Mouse (Mus musculus): Measurements from ENCODE around the gene Mindy4b-ps. TPM values are rescaled to one million over a fixed set of nuclear protein-coding genes. Genes with fewer than 3 reads are reported as not detected.

The Mindy4b-ps gene
- polyA plus RNA-seq, 1 experiment from 2014 or later = not detected

DNA sequence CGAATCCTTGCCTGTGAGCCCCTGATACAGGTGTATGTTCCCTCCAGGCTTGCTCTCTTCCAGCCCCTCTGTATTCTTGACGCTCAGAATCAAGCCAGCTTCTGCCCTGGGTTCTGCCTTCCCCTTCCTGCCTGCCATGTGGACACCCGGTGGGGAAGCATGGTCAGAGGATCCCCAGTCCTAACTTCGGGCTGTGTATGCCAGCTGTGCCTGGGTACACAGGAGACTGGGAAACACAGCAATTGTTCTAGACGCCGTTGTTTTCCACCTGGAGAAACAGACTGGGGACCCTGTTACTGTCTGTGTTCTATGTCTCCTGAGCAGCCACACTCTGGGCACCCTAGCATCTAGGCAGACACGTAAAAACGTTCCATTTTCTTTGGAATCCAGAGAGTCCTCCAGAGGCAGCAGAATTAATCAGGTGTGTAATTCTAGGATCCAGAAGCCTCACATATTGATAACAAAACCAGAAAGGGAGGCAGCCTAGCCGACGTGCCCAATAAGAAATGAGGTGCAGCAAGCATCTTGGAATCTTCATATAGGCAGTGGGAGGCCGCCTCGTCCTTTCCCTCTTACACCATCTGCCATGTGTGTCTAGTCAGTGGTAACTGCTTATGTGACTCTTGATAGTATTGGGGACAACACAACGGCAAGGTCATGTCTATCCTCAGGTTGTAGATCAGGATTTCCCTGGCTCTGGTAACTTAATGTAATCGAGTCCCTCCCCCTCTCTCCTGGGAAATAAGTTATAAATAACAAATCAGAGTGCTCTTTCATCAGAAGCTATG is 6.4 kb upstream of the Mindy4b-ps start:
- H3K9me3 ChIP-seq (ENCODE audit: control insufficient read depth, low read length) = no peaks in the 10 kb centered on the region
- WGBS = 70% methylated on average over 14 of the region's 14 CpGs
- H3K27me3 ChIP-seq (ENCODE audit: control insufficient read depth, insufficient read depth, low read length) = no peaks in the 10 kb centered on the region; the same call in 1 of the 2 replicates
- no peaks in the 10 kb centered on the region for H3K4me1 ChIP-seq (replicated peaks; ENCODE audit: control insufficient read depth, insufficient read depth, low read length)
- ATAC-seq (ENCODE audit: low FRiP score) (no peak), DNase-seq (ENCODE audit: low spot score) (no peak)
- no peak overlapping the region for H3K9ac ChIP-seq
- no peak overlapping the region for H3K27ac ChIP-seq
- H3K36me3 ChIP-seq (replicated peaks; ENCODE audit: control insufficient read depth, insufficient read depth) = no peaks in the 10 kb centered on the region
- H3K4me3 ChIP-seq (replicated peaks; ENCODE audit: low read length) = no peak overlapping the region
- no peak overlapping the region for H3K4me2 ChIP-seq (replicated peaks)

DNA sequence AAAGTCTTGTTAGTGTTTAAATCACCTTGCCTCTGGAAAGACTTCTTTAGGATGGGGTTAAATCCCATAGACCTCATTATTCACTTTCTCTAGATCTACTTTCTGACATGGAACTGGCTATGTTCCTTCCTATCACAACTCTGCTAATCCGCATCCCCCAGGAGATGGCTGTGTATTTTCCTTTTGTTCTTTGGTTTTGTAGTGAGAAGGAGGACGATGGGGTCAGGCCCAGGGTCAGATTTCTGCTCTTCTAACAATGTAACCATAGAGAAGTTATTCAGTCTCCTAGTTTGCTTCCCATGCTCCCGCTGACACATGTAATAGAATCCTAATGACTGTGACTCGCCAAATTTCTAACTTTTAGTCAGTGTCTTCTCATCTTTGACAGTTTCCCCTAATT is 4.2 kb upstream of the Mindy4b-ps start:
- Histone ChIP-seq H3K9ac (no peak overlapping the region), H3K27ac (no peak overlapping the region), H3K4me3 (replicated peaks; ENCODE audit: low read length) (no peak overlapping the region), H3K4me2 (replicated peaks) (no peak overlapping the region), H3K36me3 (replicated peaks; ENCODE audit: control insufficient read depth, insufficient read depth) (no peaks in the 10 kb centered on the region), H3K27me3 (ENCODE audit: control insufficient read depth, insufficient read depth, low read length) (no peaks in the 10 kb centered on the region; the same call in 1 of the 2 replicates), H3K4me1 (replicated peaks; ENCODE audit: control insufficient read depth, insufficient read depth, low read length) (no peaks in the 10 kb centered on the region), H3K9me3 (ENCODE audit: control insufficient read depth, low read length) (no peaks in the 10 kb centered on the region)
- ATAC-seq (ENCODE audit: low FRiP score) (peak; percentile 74; the same call in 1 of the 2 replicates), DNase-seq (ENCODE audit: low spot score) (peak; percentile 38)
- 4% methylated on average over 4 of the region's 4 CpGs for WGBS

DNA sequence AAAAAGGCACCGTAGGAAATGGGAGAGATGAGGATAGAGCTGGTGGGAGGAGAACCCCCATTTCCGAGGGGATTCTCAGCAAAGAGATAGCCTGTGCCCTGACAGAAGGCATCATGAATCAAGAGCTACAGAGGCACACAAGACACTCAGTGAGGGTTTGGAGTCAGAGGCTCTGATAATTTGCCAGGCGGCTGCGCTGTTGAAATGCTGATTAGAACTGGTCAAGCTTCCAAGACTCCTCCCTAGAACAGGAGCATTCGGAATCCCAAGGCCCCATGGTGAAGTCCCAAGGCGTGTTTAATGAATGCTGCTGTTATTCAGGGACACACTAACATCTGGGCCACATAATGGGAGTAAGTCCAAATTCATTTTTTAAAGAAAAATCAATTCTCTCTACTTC is 4.8 kb downstream of the Mindy4b-ps start:
- Histone ChIP-seq H3K4me1 (replicated peaks; ENCODE audit: control insufficient read depth, insufficient read depth, low read length) (no peaks in the 10 kb centered on the region), H3K27me3 (ENCODE audit: control insufficient read depth, insufficient read depth, low read length) (no peaks in the 10 kb centered on the region), H3K9me3 (ENCODE audit: control insufficient read depth, low read length) (no peaks in the 10 kb centered on the region), H3K4me2 (replicated peaks) (no peak overlapping the region), H3K27ac (no peak overlapping the region), H3K36me3 (replicated peaks; ENCODE audit: control insufficient read depth, insufficient read depth) (no peaks in the 10 kb centered on the region), H3K9ac (no peak overlapping the region), H3K4me3 (replicated peaks; ENCODE audit: low read length) (no peak overlapping the region)
- ATAC-seq (ENCODE audit: low FRiP score) (peak; percentile 22; the same call in 1 of the 2 replicates), DNase-seq (ENCODE audit: low spot score) (no peak)
- 13% methylated on average over 6 of the region's 6 CpGs for WGBS

DNA sequence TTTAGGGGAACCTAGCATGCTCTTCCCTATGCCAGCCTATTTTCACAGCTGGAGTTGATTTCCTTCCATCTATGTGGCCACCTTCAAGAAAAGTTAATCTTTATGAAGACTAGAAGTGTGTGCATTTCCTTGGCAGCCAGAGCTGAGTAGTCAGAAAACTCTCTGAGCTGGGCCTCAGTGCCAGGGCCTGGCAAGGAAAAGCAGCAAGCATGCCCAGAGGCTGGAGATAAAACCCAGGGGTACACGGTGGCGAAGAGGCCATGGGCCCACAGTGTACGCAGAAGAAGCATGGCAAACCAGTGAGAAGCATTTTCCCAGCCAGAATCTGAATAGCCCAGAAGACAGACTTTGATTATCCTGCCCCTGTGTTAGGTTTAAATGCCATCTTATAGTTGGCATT is 7.9 kb downstream of the Mindy4b-ps start:
- ATAC-seq (ENCODE audit: low FRiP score) (no peak), DNase-seq (ENCODE audit: low spot score) (no peak)
- Histone ChIP-seq H3K9ac (no peak overlapping the region), H3K27ac (no peak overlapping the region), H3K27me3 (ENCODE audit: control insufficient read depth, insufficient read depth, low read length) (no peaks in the 10 kb centered on the region), H3K36me3 (replicated peaks; ENCODE audit: control insufficient read depth, insufficient read depth) (no peaks in the 10 kb centered on the region), H3K9me3 (ENCODE audit: control insufficient read depth, low read length) (no peaks in the 10 kb centered on the region), H3K4me3 (replicated peaks; ENCODE audit: low read length) (no peak overlapping the region), H3K4me1 (replicated peaks; ENCODE audit: control insufficient read depth, insufficient read depth, low read length) (no peaks in the 10 kb centered on the region), H3K4me2 (replicated peaks) (no peak overlapping the region)
- WGBS = 88% methylated on average over 3 of the region's 3 CpGs

DNA sequence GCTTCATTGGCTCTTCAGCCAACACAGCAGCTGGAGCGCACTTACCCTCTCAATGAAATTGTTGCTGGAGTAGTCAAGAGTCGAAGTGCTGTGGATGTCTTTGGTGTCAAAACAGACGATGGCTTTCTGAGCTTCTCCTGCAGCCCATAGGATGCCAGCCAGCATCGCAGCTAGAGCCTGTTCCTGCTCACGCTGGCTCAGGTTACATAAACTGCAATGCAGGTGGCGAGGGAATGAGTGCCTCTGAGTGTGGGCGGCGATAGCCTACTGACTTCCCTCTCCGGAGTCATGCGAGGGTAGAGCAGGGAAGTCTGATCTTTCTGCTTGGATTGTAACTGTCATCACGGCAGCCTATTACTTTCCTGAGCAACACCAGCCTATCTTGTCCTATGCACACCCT is 11.8 kb downstream of the Mindy4b-ps start:
- no peak for ATAC-seq (ENCODE audit: low FRiP score)
- Histone ChIP-seq H3K4me3 (replicated peaks; ENCODE audit: low read length) (no peak overlapping the region), H3K4me1 (replicated peaks; ENCODE audit: control insufficient read depth, insufficient read depth, low read length) (no peaks in the 10 kb centered on the region), H3K9ac (no peak overlapping the region), H3K27ac (no peak overlapping the region), H3K27me3 (ENCODE audit: control insufficient read depth, insufficient read depth, low read length) (no peaks in the 10 kb centered on the region), H3K36me3 (replicated peaks; ENCODE audit: control insufficient read depth, insufficient read depth) (no peaks in the 10 kb centered on the region), H3K4me2 (replicated peaks) (no peak overlapping the region), H3K9me3 (ENCODE audit: control insufficient read depth, low read length) (no peaks in the 10 kb centered on the region)
- 60% methylated on average over 11 of the region's 11 CpGs for WGBS
- no peak for DNase-seq (ENCODE audit: low spot score)

DNA sequence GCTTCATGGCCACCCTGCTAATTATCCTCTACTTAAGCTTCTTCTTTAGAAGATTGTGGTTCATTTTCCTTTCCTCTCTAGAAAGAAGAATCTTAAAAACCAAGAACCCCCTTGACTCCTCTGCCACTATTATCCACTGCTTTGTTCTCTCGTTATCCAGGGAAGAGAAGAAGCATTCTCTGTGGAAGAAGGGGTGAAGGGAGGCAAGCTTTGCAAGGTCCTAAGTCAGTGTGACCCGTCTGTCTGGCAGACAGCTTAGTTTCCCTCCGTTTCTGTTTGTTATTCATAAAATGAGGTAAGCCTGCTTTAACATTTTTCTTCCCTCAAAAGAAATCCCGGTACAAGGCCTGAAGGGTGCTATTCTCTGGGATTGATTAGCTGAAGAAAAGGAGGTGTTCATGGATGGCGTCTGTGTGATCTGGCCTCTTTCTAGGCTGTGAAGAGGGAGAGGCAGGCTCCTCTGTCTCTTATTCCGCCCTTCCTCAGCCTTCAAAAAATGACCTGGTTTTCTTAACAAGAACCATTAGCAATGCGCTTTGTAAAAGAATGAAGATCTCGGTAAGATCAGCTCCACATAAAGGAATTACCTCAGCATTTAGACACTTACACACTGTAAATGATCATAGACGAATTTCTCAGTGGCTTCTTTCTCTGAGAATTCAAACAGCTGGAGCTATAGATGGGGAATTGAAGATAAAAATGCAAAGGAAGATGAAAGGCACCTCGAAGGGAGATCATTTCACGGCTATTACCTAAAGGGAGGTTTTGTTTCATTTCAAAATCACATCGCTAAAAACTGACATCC is 12.8 kb downstream of the Mindy4b-ps start:
- WGBS = 33% methylated on average over 12 of the region's 12 CpGs
- DNase-seq (ENCODE audit: low spot score) = no peak
- no peak overlapping the region for H3K27ac ChIP-seq

DNA sequence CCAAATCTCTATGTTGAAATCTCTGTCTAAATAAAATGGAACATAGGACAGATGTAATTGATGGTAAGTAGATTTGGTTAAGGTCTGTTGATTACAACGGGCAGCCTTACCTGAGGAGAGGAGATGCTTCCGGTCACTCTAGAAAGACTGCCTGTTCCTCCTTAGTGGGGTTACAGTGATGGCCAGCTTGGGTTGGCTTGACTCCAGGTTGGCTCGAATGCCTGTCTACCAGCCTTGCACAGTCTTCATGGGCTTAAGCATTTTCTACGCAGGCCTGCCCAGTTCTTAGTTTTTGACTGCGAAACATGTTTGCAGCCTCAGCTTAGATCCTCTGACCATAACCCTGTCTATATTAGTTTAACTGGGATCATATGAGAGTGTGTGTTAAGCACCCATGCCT is 13.5 kb downstream of the Mindy4b-ps start:
- H3K27me3 ChIP-seq (ENCODE audit: control insufficient read depth, insufficient read depth, low read length) = no peaks in the 10 kb centered on the region
- H3K4me1 ChIP-seq (replicated peaks; ENCODE audit: control insufficient read depth, insufficient read depth, low read length) = no peaks in the 10 kb centered on the region
- no peak for DNase-seq (ENCODE audit: low spot score)
- H3K9me3 ChIP-seq (ENCODE audit: control insufficient read depth, low read length) = no peaks in the 10 kb centered on the region
- no peak overlapping the region for H3K4me3 ChIP-seq (replicated peaks; ENCODE audit: low read length)
- 87% methylated on average over 5 of the region's 5 CpGs for WGBS
- no peak for ATAC-seq (ENCODE audit: low FRiP score)
- H3K36me3 ChIP-seq (replicated peaks; ENCODE audit: control insufficient read depth, insufficient read depth) = no peaks in the 10 kb centered on the region
- H3K4me2 ChIP-seq (replicated peaks) = no peak overlapping the region
- no peak overlapping the region for H3K27ac ChIP-seq
- H3K9ac ChIP-seq = no peak overlapping the region

More for the DNA sequence above, 12.8 kb downstream of the Mindy4b-ps start:
- Histone ChIP-seq H3K4me2 (replicated peaks) (no peak overlapping the region), H3K27me3 (ENCODE audit: control insufficient read depth, insufficient read depth, low read length) (no peaks in the 10 kb centered on the region), H3K4me1 (replicated peaks; ENCODE audit: control insufficient read depth, insufficient read depth, low read length) (no peaks in the 10 kb centered on the region), H3K4me3 (replicated peaks; ENCODE audit: low read length) (no peak overlapping the region), H3K36me3 (replicated peaks; ENCODE audit: control insufficient read depth, insufficient read depth) (no peaks in the 10 kb centered on the region), H3K9ac (no peak overlapping the region), H3K9me3 (ENCODE audit: control insufficient read depth, low read length) (no peaks in the 10 kb centered on the region)
- no peak for ATAC-seq (ENCODE audit: low FRiP score)

DNA sequence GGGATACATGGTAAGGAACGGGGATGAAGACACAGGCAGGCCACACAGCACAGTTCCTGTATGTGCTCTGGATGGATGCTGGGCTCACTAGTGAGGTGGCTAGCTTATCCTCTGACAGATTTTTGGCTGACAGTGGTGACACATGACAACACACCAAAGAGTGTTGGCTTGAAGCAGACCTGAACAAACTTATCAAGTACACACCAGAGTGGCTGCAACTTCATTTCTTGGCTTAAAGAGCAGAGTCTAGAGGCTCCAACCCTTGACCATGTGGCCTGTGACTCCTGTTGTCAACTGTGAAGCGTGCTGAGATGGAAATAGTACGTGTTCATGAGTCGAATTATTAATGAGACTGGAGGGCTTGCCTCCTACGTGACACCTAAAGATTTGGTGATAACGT is 17.4 kb downstream of the Mindy4b-ps start:
- ATAC-seq (ENCODE audit: low FRiP score) (no peak), DNase-seq (ENCODE audit: low spot score) (no peak)
- H3K36me3 ChIP-seq (replicated peaks; ENCODE audit: control insufficient read depth, insufficient read depth) = no peaks in the 10 kb centered on the region
- WGBS = 87% methylated on average over 6 of the region's 6 CpGs
- no peak overlapping the region for H3K9ac ChIP-seq
- no peak overlapping the region for H3K4me3 ChIP-seq (replicated peaks; ENCODE audit: low read length)
- H3K27me3 ChIP-seq (ENCODE audit: control insufficient read depth, insufficient read depth, low read length) = no peaks in the 10 kb centered on the region
- no peaks in the 10 kb centered on the region for H3K4me1 ChIP-seq (replicated peaks; ENCODE audit: control insufficient read depth, insufficient read depth, low read length)
- no peaks in the 10 kb centered on the region for H3K9me3 ChIP-seq (ENCODE audit: control insufficient read depth, low read length)
- H3K27ac ChIP-seq = no peak overlapping the region
- no peak overlapping the region for H3K4me2 ChIP-seq (replicated peaks)

DNA sequence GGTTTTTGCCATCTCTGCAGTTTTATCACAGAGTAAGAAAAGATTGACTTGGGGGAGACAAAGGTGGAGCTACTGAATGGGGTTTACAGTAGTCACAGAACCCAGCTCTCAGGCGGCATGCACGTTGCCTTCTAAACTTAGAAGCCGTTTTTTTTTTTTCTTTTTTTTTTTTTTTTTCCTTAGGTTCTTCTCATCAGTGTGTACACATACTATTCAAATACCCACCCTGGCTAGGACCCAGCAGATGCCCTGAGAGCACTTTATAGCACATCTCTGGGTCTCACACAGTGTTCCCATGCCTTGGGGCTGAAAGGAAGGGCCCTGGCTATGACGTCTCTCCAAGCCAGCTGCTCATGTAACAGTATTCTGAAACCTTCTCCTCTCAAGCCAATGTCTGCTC is 23.4 kb downstream of the Mindy4b-ps start:
- WGBS = 63% methylated on average over 4 of the region's 4 CpGs
- Histone ChIP-seq H3K4me3 (replicated peaks; ENCODE audit: low read length) (no peak overlapping the region), H3K27me3 (ENCODE audit: control insufficient read depth, insufficient read depth, low read length) (no peaks in the 10 kb centered on the region), H3K4me2 (replicated peaks) (no peak overlapping the region), H3K4me1 (replicated peaks; ENCODE audit: control insufficient read depth, insufficient read depth, low read length) (no peaks in the 10 kb centered on the region), H3K27ac (no peak overlapping the region), H3K9me3 (ENCODE audit: control insufficient read depth, low read length) (no peaks in the 10 kb centered on the region), H3K9ac (no peak overlapping the region), H3K36me3 (replicated peaks; ENCODE audit: control insufficient read depth, insufficient read depth) (no peaks in the 10 kb centered on the region)
- DNase-seq (ENCODE audit: low spot score) (no peak), ATAC-seq (ENCODE audit: low FRiP score) (no peak)
